Mouse (Mus musculus) myocyte (in vitro differentiated cells): ENCODE measurements at regions not wholly inside any gene's neighbourhood (a gene's known extent, or its start where the extent isn't known, plus 50 kb on each side); places are given as distances from the start of the nearest gene placed in this dataset.

Source experiments
- CEBPB ChIP-seq: IDR thresholded peaks from 2 replicates; pipeline ENCODE4 v1.6.1; 2011; ENCODE audit warnings: mild to moderate bottlenecking, moderate library complexity; ENCODE audit not compliant: poor library complexity, insufficient read depth, severe bottlenecking
- MAX ChIP-seq: IDR thresholded peaks from one replicate; pipeline ENCODE4 v1.6.1; 2011; ENCODE audit warnings: low read depth, mild to moderate bottlenecking, control low read depth
- MYOD1 ChIP-seq, 3 experiments: IDR thresholded peaks; one replicate each; pipeline ENCODE4 v1.6.1; 2011; ENCODE audit warnings: control low read depth in 2 of 3, low read depth in 2 of 3, mild to moderate bottlenecking in 2 of 3, moderate library complexity in 1 of 3; ENCODE audit not compliant: insufficient read length in 2 of 3, control insufficient read depth in 1 of 3
- POLR2A ChIP-seq: IDR thresholded peaks from one replicate; pipeline ENCODE4 v1.6.1; 2011; ENCODE audit warnings: low read depth, mild to moderate bottlenecking, control low read depth, moderate library complexity; ENCODE audit not compliant: insufficient read length
- SRF ChIP-seq: IDR thresholded peaks from one replicate; pipeline ENCODE4 v1.6.1; 2011; ENCODE audit warnings: low read depth; ENCODE audit not compliant: control insufficient read depth, insufficient read length
- USF1 ChIP-seq: IDR thresholded peaks from one replicate; pipeline ENCODE4 v1.6.1; 2011; ENCODE audit warnings: low read depth, mild to moderate bottlenecking, control low read depth, moderate library complexity

DNA sequence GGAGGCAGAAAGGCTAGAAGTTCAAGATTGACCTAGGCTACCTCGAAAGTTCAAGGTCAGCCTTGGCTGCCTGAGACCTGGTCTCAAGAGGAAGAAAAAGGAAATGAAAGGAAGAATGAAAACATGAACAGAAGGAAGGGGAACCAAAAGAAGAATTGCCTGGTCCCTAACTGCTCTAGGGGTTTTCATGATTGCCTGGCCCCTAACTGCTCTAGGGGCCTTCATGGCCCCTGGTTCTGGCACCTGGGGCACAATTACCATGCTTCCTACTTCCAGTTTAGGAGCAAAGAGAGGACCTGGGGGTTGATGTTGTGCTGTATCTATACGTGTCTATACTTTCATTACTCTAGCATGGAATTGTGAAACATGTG is 132.8 kb downstream of the Cd24a start:
- TF ChIP-seq USF1 (no peak), MYOD1 (IDR thresholded peaks at IDR 0.05; ENCODE audit: control insufficient read depth in 1 of 3, insufficient read length in 2 of 3, low read depth in 2 of 3) (no peak), POLR2A (no peak), SRF (no peak), MAX (no peak), CEBPB (no peak)
